22 mouse cellular contexts compared by ENCODE assay signal in the genomic region with DNA sequence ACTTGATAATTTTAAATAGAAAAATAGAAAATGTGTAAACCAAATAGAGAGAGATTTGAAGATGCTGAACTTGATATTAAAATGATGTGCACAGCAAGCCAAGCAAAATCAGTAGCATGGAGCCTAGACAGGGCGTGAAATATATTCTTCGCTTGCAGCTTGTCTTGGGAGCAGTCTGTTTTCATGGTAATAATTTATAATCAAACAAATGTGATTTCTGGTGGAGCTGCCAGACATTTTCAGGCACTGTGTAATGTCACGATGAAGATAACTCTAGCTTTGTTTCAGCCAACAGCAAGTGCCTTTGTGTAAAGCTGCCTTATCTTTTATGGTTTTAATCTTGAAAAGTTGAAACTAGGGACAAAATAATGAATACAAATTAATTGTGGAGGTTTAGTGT.
"Had no signal": no experiment of that assay in that cellular context is flagged by ENCODE, and none has a peak within 500 bp of the region (broad histone marks: within the 10 kb centered on the region; RNA-seq: fewer than 3 reads in every experiment).

No protein-coding gene starts in this region.

- H3K4me2 ChIP-seq: limb, embryonic 13.5 days; liver, embryonic 12.5 days; liver, embryonic 15.5 days; lung, embryonic 15.5 days; midbrain, embryonic 13.5 days; neural tube, embryonic 12.5 days; neural tube, embryonic 15.5 days had no signal

- H3K9ac ChIP-seq: limb, embryonic 13.5 days; liver, embryonic 12.5 days; liver, embryonic 15.5 days; lung, embryonic 15.5 days; midbrain, embryonic 13.5 days; neural tube, embryonic 12.5 days; neural tube, embryonic 15.5 days had no signal

- DNase-seq: kidney, adult 18-20 months; kidney, adult 9 months; kidney, postnatal 14 days; kidney, postnatal 4 days; liver; lung, adult 18-20 months; lung, postnatal 10 days; lung, postnatal 36 days; right cerebral cortex, adult 18-20 months; right cerebral cortex, postnatal 14 days; right cerebral cortex, postnatal 4 days; thymus, postnatal 25 days had no signal

- H3K36me3 ChIP-seq: limb, embryonic 10.5 days; limb, embryonic 13.5 days; liver, embryonic 12.5 days; liver, embryonic 15.5 days; lung, embryonic 15.5 days; midbrain, embryonic 10.5 days; midbrain, embryonic 13.5 days; neural tube, embryonic 12.5 days; neural tube, embryonic 15.5 days had no signal

- H3K4me3 ChIP-seq: limb, embryonic 10.5 days; limb, embryonic 13.5 days; liver, embryonic 12.5 days; liver, embryonic 15.5 days; lung, embryonic 15.5 days; megakaryocyte, embryonic 14.5 days; midbrain, embryonic 10.5 days; midbrain, embryonic 13.5 days; neural tube, embryonic 12.5 days; neural tube, embryonic 15.5 days had no signal

- H3K27me3 ChIP-seq: limb, embryonic 13.5 days; liver, embryonic 12.5 days; liver, embryonic 15.5 days; lung, embryonic 15.5 days; megakaryocyte, embryonic 14.5 days; midbrain, embryonic 13.5 days; neural tube, embryonic 12.5 days; neural tube, embryonic 15.5 days had no signal

- H3K27ac ChIP-seq: limb, embryonic 10.5 days; limb, embryonic 13.5 days; liver, embryonic 12.5 days; liver, embryonic 15.5 days; lung, embryonic 15.5 days; midbrain, embryonic 10.5 days; midbrain, embryonic 13.5 days; neural tube, embryonic 12.5 days; neural tube, embryonic 15.5 days had no signal

- ATAC-seq: liver, embryonic 12.5 days; midbrain, embryonic 13.5 days had no signal

- H3K4me1 ChIP-seq: limb, embryonic 10.5 days; limb, embryonic 13.5 days; liver, embryonic 12.5 days; liver, embryonic 15.5 days; lung, embryonic 15.5 days; megakaryocyte, embryonic 14.5 days; midbrain, embryonic 10.5 days; neural tube, embryonic 12.5 days had no signal

- H3K9me3 ChIP-seq: limb, embryonic 10.5 days; limb, embryonic 13.5 days; liver, embryonic 12.5 days; liver, embryonic 15.5 days; lung, embryonic 15.5 days; midbrain, embryonic 10.5 days; midbrain, embryonic 13.5 days; neural tube, embryonic 12.5 days; neural tube, embryonic 15.5 days had no signal
